Mouse (Mus musculus): ENCODE results near the gene Zfp128.
"Not testable (repeated sequence)": the region's sequence is repeated elsewhere in the genome, so short reads cannot be mapped to it uniquely, and the experiment has no call there.

Gene Zfp128

DNA sequence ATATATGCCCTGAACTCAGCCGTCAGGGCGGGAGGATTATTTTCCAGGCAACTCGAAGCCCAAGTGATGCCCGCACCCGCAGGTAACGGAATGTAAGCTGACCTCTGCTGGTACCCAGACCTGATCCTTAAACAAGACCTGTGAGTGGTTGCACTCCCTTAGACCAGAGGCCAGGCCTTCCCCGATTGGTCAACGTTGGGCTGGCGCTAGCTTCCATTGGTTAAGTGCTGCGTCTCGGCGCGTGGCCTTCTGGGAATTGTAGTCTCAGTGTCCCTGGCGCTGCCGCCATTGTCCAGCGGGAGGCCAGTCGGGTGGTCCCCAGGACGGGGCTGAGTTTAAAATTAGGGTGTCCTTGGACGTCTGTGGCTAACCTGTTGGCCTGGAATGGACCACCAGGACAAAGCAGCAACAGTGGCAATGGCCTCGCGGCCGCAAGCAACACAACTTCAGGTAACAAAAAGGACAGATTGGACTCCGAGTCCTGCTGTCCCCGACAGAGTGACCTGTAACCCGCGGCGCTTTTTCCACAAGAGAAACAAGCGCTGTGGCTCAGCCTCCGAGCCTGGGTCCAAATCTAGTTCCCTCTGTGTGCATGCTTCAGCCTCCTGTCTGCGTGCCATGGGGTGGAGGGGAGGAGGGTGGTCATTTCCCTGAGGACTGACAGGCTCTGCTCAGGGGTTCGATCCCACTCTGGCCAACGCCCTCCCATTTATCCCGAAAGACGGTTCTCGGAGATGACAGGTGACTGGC is at the start of gene Zfp128:
Zfp128 (plus strand) TSS at position 267 of the 750 bp plus-strand sequence.
- peak; percentile 100 for DNase-seq

DNA sequence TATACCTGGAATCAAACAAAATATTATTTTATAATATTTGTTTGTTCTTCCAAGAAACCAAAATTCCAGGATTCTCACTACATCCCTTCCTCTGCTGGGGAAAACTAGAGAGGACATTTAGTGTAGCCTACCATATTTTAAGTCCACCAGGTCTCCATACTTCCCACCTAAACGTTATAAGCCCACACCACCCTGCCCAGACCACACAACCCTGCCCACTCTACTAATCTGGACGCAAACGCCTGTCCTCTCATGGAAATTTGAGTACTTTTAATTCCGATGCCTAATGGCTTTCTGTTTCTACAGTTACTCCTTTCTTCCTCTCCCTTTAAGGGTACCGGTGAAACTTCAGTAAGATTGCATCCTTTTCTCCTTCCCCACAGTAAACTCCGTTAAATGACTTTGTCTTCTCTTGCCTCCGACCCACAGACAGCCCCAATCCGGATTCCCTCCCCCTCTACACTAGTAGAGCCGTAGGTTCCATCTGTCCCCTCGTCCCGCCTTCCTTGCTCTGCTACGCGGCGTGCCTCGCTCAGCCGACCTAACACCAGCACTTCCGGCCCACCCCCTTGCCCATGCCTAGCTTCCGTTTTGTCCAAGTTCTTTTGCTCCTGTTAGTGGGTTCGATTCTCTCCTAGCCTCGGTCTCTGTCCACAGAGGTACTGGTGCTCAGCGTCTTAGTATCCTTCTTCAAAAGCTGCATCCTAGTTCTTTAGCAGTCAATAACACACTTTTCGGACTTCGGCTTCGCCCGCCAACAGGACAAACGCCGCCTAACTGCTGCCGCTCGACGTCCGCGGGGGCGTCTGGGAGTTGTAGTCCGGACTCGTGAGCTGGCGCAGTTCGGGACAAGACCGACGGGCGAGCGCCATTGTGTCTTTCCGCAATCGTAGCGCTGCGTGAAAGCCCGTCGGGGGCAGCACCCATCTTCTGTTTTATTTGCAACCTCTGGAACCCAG is 46.5 kb upstream of the Zfp128 start, which contains the start of gene Zfp110:
Zfp110 (plus strand) TSS at position 600 of the 959 bp plus-strand sequence.
- peak; percentile 99 for DNase-seq

DNA sequence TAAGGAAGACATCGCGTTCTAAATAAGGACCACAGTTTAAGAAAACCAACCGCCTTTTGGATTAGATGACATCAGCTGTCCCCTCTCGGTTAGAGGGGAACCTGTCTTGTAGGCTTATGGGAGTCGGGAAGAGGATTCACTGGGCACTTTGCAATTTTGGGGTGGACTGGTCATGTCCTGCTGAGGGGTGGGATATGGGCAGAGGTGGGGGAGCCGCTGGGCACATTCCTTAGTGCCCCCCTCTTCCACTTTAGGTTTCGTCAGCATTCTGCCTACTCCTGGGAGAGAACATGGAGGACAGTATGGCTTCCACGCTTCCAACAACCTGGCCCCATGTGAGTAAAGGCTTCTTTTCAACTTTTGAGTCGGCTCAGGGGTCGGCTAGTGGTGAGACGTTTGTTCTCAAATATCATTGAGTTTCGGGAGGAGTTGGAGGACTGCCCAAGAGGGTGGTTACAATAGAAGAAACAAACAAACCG is 45.7 kb upstream of the Zfp128 start:
- no peak for DNase-seq

DNA sequence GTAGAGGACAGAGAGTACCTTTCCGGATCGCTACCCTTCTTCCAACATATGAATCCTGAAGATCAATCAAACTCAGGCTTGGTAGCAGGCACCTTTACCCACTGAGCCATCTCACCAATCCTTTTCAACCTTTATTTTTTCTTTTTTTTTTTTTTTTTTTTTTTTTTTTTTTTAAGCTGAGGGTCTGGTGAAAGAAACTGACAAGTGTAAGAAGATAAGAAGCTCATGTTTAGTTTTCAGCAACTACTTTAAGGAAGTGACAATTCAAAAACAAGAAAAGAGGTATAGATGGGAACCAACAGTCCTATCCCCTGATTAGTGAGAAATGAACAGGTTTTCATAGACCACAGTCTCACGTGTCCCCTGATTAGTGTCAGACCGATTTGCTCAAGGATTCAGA is 45.2 kb upstream of the Zfp128 start:
- no peak for DNase-seq

DNA sequence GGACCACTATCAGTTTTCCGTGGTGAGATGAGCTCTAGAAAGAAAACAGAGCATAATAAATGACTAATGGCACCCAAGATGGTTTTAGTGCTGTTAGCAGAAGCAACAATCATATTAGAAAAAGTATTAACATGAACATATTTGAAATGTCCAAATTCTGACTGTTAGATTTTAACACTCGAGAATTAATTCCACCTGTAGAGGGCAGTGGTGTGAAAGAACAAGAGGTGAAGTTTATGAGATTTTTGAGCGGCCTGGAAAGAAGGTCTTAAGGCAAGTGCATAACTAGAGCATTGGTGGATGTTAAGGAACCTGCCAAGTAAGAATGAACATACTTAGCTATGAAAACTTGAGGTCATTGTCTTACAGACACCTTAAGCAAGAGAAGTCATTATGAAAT is 6.7 kb upstream of the Zfp128 start:
- no peak for DNase-seq

DNA sequence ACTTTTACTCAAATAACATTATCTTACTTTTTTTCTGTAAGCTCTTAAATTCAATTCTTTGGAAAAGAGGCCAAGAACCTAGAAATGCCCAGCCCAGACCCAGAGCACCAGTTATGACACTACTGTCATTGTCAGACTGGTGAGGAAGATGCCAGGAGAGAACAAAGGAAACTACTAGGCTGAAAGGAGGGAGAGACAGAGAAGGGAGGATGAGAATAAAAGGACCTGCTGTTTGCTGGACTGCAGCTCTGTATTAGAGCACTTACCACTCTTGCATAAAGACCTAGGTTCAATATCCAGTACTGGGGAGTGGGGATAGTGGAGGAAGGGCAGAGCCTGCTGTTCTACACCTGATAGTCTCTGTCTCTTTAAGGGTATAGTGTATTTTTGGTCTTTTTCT is 941 bp upstream of the Zfp128 start:
- peak; percentile 51 for DNase-seq

DNA sequence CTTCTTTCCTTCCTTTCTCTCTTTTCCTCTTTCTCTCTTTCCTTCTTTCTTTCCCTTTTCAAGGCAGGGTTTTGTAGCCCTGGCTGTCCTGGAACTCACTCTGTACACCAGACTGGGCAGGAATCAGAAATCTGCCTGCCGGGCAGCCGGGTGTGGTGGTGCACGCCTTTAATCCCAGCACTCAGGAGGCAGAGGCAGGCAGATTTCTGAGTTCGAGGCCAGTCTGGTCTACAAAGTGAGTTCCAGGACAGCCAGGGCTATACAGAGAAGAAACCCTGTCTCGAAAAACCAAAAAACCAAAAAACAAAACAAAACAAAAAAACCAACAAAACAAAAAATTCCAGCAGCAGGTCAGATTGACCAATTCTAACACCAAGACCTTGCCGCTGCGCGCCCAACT is 480 bp upstream of the Zfp128 start:
- not testable (repeated sequence) for DNase-seq

DNA sequence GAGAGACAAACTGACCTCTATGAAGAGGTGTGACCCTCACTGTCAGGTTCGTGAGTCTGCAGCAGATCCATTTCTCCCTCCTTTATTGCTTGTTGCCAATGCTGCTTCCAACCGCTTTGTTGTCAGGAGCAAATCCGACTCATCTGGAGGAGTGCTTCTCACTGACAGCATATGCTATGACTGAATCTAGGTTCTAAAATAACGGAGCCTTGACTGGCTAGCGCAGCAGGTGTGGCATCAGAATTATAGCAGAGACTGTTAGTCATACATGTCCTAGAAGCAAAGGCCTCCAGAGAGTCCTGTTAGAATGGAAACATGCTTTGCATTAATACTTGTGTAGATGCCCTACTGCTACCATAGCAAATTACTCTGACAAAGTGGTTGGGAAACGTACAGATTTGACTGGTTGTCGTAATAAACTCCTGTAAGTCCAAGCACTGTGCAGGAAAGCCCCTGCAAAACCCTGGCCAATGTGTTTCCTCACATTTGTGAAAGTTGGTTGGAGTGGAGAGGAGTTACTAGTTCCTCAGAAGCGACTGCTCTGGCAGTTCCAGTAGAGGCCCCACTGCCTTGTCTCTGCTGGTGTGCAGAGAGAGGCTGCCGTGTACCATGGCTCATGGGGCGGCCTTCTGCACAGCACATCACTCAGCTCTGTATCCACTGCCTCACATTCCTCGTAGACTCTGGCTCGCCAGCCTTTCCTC is 5.7 kb downstream of the Zfp128 start:
- DNase-seq, result peak; percentile 77

DNA sequence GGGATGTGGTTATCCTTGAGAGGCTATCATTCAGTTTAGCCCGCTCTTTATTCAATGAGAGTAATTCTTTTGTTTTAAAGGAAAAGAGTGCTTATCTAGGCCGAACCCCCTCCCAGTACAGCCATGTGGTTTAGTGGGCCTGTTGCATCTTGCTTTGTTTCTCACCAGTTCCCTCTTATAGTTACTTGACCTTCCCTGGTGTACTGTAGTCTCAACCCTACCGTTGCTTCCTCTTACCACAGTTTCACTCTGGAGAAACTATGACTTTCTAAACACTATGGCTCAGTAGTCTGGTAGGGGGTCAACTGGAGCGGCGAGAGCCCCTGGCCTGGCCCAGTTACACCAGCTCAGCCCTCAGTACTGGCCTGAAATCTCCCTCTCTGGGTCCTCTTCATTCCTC is 6.6 kb downstream of the Zfp128 start:
- DNase-seq, result peak; percentile 28

DNA sequence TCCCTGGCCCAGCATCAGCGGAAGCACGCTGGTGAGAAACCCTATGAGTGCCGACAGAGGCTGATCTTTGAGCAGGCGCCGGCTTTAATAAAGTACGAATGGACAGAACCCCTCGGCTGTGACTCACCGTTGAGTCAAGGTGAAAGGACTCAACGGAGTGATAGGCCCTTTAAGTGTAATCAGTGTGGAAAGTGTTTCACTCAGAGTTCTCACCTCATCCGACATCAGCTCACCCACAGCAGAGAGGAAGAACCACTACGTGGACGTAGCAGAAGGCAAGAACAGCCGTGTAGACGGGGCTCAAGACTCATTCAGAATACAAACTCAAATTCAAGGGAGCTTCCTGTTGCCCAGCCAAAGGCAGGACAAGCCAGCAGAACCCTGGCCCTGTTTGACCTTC is 10.0 kb downstream of the Zfp128 start:
- peak; percentile 79 for DNase-seq

DNA sequence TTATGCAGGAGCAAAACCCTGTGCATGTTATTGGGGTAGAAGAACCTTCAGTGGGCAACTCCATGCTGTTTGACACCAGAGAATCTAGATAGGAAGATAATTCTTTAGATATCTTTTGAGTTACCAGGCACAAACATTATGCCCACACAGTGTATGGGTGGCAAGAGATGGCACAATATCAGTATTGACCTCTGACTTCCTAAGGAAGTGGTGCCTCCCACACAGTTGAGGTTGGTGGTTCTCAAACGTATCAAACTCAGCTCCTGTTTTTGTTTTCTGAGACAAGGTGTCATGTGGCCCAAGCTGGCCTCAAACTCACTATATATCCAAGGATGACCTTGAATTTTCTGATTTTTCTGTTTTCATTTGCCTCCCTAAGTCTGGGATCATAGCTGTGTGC is 10.4 kb downstream of the Zfp128 start:
- DNase-seq, result no peak

DNA sequence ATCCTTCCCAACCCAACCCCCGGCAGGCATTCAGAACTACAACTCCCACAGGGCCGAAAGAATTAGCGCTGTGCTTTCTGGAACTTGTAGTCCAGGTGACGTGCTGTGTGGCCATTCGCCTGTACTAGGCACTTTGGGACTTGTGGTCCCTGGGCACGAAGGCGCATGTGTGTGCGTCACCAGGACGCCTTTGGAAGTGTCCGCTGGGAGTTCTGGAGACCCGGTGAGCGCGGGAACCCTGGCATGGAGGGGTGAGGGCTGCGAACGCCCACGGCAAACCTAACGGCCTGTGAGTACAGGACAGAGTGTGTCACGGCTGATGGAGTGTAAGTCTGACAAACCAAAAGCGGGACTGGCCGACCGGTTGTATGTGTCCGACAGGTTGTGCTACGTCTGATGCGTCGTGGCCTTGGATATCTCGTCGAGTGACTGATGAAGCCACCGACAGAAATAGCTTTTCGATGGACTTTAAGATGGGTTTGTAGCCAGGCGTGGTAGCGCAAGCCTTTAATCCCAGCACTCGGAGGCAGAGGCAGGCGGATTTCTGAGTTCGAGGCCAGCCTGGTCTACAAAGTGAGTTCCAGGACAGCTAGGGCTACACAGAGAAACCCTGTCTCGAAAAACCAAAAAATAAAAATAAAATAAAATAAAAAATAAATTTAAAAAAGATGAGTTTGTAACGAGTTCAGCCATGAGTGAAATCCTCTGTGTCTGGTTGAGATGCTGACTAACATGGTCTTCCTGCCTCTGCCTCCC is 16.9 kb downstream of the Zfp128 start, which contains the start of gene Zscan22:
Zscan22 (plus strand) TSS at position 161 of the 756 bp plus-strand sequence.
- peak; percentile 100 for DNase-seq

DNA sequence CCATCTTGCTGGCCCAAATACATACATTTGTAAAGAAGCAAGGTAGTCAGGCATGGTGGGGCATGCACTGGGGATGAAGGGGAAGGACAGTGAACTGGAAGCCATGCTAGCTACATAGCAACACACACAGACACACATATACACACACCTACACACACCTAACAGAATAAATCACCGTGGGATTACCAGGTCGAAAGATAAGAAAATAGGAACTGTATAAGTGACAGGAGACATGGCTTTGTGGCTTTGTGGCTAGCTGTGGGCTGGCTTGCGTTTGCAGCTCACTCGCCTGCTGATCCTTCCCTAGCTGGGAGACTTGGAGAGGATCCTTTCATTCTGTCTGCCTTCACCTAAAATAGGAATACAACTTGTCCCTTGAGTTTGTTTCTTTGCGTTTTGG is 20.5 kb downstream of the Zfp128 start:
- no peak for DNase-seq

DNA sequence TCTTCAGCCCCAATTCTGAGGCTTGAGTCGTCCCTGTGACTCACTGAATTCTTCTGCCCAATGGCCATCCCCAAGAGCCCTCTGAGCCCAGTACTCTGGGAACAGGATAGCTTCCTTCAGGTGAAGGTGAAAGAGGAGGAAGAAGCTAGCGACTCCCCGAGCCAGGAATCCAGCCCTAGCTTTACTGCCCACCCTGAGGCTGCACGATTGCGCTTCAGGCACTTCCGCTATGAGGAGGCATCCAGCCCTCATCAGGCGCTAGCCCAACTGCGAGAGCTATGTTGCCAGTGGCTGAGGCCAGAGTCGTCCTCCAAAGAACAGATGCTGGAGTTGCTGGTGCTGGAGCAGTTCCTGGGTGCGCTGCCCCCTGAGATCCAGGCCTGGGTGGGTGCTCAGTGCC is 22.6 kb downstream of the Zfp128 start:
- no peak for DNase-seq

DNA sequence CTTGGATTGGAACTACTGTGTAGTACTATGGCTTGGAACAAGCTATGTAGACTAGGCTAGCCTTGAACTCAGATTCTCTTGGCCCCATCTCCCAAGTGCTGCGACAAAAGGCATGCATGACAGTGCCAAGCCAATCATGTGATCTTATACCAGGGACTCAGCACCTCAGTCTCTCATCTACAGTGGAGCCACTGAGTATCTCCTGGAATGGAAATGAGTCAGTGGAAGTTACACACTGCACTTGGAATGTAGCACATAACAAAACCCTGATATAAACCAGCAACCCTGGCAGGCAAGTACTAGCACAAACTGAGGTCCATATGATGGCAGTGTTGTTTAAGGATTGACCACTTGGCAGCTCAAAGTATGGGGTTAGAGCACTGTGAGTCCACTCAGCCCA is 24.2 kb downstream of the Zfp128 start:
- no peak for DNase-seq

DNA sequence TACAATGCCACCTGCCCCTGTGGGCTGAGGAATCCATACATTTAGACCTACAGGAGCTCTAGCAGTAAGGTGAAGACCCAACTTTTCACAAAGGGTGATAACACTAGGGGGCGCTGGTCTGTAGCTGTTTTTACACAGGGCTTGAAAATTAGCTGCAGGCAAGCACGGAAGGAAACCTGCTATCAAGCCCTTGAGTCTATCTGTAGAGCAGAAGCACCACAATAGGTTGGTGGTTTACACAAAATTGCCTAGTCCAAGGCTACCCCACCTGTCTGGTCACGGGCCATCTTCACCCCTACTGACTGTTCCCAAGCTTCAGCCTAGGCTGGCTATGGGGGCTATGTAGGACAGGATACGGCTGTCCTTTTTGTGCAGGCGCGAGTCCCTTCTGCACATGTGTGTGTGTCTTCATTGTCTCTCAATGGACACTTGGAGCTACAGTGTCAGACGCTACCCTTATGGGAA is 28.6 kb downstream of the Zfp128 start:
- DNase-seq, result peak; percentile 94

DNA sequence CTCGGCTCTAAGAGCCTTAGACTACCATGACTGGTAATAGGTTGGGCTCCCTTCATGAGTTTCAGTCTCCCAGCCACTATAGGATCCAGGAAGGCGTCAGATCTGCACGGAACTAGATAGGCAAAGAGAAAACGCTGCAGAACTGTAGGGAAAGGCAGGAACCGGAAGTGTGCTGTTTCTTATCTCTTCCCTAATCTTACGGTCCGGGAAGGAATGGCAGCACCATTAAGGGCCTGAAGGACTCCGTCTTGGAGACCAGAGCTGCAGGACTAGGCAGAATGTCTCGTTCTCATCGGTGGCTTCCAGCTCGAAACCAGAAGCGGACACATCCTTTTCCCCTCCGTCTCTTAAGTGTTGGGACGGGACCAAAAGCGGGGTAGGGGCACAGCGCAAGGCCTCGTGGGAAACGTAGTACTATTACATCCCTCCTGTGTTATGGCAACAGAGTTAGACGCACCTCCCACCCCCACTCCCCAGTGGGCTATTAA is 29.2 kb downstream of the Zfp128 start:
- peak; percentile 96 for DNase-seq

DNA sequence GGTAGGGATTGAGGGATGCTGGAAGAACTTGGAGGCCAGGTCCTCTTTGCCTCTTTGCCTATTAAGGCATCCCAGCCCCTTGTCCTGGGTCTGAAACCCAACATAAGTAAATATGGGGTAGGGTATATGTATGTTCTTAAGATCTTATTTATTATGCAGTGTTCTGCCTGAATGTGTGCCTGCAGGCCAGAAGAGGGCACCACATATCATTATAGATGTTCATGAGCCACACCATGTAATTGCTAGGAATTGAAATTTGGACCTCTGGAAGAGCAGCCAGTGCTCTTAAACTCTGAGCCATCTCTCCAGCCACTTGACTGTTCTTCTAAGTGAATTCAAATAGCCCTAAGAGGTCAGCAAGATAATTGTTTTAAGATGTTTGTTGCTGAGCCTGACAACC is 32.6 kb downstream of the Zfp128 start:
- no peak for DNase-seq

DNA sequence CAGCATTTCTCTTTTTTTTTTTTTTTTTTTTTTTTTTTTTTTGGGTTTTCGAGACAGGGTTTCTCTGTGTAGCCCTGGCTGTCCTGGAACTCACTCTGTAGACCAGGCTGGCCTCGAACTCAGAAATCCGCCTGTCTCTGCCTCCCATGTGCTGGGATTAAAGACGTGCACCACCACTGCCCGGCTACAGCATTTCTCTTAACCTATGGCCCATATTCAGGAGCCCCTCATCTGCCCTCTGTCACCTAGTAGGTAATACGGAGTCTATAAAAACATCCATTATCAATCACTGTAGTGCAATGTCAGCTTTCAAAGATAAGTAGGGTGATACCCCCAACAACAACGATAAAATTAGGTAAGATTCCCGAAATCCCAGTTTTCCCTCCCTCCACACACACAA is 39.5 kb downstream of the Zfp128 start:
- DNase-seq, result peak; percentile 84

DNA sequence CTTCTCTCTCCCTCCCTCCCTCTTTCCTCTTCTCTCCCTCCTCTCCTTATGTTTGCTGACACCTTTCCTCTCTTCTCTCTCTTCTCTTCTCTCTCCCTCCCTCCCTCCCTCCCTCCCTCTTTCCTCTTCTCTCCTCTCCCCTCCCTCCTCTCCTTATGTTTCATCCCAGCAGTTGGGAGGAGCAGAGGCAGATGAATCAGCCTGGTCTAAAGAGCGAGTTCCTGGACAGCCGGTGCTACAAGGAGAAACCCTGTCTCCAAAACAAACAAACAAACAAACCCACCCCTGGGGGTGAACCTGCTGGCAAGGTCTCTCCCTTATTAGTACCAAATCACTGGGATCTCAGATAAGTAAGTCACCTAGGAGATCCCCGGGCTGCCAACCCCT is 40.3 kb downstream of the Zfp128 start:
- no peak for DNase-seq

DNA sequence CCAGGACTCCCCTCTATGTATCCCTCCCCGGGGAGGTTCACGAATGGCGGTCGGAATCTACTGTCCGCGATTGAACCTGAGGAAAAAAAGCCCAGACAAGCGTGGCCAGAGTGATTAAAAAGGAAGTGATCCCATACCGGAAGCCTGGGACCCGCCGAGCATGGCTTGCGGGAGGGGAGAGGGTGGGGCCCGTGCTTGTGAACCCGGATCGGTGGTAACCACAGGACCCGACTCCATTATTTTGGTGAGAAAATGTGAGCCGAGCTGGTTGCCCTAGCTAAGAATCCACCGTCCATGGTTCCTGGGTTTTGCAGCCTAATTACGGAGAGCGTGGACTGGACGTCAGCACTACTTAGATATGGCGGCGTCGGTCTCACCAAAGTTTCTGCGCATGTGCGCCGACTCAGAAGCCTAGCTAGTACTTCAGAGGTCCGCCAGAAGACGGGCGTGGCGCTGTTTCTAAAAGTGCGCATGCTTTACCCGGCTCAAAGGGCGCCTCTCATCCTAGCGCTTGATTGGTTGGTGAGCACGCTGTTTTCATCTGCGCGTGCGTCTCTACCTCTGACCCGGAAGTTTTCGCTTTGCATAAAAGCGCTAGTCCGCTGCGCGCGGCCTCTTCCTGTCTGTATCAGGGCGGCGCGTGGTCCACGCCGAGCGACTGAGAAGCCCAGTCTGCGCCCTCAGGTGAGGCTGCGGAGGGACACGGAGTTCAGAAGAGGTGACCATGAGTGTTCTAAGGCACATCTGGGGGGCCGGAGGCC is 40.9 kb downstream of the Zfp128 start, which contains the start of gene Rps5:
Rps5 (plus strand) TSS at position 586 of the 761 bp plus-strand sequence.
- peak; percentile 100 for DNase-seq
